Mouse (Mus musculus) olfactory bulb, adult 2 months (tissue): ENCODE data around the gene Anln.

ENCODE experiments used
- CTCF ChIP-seq: fragments of 200-500 bp; IDR thresholded peaks from 2 replicates; pipeline ENCODE4 v1.5.1; 2012; ENCODE audit warnings: low read depth, mild to moderate bottlenecking, low read length, moderate library complexity; ENCODE audit not compliant: insufficient read depth
- POLR2A ChIP-seq: fragments of 200-500 bp; IDR thresholded peaks from 2 replicates; pipeline ENCODE4 v1.6.1; 2012; ENCODE audit warnings: mild to moderate bottlenecking, low read depth, low read length, moderate library complexity; ENCODE audit not compliant: insufficient read depth

- TF ChIP-seq CTCF: no peak
- TF ChIP-seq POLR2A: no peak
Observed at GRCm38 (mm10) chr9:22422559-22422958, 33.6 kb upstream of the Anln start.
